Mouse (Mus musculus) left cerebral cortex, adult 18-20 months (tissue): Measurements from ENCODE around the gene Pawr. TPM values are rescaled to one million over a fixed set of nuclear protein-coding genes. Genes with fewer than 3 reads are reported as not detected.

Experiments used
- DNase-seq, 2 experiments: peaks; one replicate each; pipeline ENCODE4 v3.0.0; 2021 to 2022; ENCODE audit warnings: low spot score in 2 of 2, mixed read lengths in 1 of 2
- total RNA-seq, 2 experiments: library from RNA; stranded (reverse); gene quantifications; 2 replicates each; pipeline ENCODE4 v1.2.3; 2021

The Pawr gene
- total RNA-seq, 2 experiments from 2014 or later: 3.7 to 3.8 TPM

- no peak for DNase-seq
Measured at GRCm38 (mm10) chr10:108354726-108355391, 22.9 kb downstream of the Pawr start.

DNA sequence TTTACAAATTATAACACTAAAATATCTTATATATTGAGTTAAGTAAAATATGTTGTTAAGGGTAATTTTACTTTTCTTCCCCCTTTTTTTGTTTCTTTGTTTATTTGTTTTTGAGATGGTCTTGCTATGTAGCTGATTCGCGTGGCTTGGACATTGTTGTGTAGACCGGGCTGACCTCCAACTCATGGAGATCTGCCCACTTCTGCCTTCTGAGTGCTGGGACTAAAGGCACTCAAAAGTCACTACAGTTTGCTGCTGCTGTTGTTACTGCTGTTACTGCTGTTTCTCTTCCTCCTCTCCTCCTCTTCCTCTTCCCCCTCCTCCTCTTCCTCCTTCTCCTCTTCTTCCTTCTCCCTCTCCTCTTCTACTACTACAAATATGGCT is 23.5 kb downstream of the Pawr start:
- DNase-seq: no peak

DNA sequence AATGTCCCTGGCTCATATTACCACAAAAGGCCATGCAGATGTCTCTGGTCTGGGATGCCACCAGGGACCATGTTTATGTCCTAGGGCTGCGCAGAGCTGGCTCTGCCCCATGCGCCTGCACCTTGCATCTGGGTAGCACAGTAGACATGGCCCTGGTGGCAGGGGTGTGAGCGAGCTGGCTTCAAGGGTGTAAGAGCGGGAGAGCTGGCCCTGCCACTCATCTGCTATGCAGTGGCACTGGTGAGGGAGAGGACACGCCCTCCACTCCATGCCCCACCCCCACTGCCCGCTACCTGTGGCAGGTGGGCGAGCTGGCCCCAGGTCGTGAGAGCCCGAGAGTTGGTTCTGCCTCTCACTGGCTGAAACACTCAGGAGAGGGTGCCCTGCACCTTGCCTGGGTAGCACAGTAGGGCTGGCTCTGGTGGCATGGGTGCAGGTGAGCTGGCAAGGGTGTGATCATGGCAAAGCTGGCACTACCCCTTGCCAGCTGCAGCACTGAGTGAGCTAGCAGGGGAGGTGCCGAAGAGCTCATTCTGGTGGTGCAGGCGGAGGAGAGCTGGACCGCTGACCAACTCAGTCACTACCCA is 24.8 kb downstream of the Pawr start:
- DNase-seq: no peak

DNA sequence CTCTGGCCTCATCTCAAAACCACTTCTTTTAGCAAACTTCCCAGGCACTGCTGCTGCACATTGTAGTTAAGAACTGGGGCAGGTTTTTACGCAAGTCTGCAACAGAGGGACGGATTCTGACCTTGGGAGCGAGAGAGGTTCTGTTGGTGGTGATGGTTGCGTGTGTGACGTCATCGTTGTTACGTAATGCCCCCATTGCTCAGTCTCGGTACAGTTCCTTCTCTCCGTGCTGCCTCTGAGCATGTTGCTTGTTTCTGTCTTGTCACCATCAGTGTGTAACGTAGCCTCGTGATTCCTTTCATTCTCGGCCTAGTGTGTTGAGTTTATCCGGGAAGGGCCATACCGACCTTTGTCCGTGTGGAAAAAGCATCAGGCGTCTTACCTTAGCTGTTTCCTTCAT is 28.1 kb downstream of the Pawr start:
- no peak for DNase-seq

GRCm38 (mm10) chr10:108360801-108361200 is 28.9 kb downstream of the Pawr start:
- no peak for DNase-seq

GRCm38 (mm10) chr10:108361419-108362155 is 29.7 kb downstream of the Pawr start:
- no peak for DNase-seq

DNA sequence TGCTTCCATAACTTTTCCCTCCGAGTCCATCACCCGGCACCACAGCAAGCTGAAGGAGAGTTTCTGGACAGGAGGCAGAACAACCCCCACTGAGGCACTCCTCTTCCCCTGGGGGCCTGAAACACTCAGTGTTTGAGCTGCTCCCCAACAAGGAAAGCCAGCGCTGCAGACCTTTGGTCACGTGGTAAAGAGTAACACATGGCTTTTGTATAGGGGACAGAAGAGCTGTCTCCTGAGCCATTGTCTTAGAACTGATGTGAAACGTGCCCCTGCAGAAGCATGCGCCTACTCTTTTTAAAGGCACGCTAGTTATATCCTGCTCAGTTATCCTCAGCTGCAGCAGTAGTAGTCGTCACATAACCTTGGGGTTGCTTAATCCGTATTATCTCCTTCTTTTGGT is 32.0 kb downstream of the Pawr start:
- DNase-seq: no peak

DNA sequence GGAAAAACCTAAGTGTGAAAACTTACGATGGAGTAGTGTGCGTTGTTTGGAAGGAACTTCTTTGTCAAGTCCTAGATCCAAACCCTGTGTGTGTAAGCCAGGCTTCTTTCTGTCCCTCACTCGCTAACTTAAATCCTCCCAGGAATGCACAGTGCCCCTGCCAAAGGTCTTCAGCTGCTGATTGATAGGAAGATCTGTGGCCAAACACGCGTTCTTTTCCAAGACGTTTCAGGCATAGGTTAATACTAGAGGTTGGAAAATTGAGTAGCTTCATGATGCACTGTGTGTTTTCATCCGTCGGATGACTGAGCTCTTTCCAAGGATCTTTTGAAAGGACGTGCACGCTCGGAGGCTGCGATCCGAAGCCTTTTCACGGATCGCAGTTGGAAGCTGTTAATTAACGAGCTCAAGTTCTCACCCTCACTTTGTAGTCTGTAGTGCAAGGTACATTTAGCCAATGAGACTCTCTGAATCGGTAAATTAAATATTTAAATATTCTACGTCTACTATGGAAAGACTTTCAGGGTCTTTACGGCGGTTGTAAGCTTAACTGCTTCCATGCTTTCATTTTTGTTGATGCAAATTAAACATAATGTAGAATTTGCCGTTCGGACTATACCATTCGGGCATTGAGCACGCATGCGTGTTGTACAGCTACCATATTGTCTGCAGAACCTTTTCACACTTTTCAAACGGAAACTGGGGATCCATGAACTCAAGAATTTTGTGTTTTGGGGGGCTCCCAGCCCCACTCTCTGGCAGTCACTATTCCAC is 33.2 kb downstream of the Pawr start:
- no peak for DNase-seq

DNA sequence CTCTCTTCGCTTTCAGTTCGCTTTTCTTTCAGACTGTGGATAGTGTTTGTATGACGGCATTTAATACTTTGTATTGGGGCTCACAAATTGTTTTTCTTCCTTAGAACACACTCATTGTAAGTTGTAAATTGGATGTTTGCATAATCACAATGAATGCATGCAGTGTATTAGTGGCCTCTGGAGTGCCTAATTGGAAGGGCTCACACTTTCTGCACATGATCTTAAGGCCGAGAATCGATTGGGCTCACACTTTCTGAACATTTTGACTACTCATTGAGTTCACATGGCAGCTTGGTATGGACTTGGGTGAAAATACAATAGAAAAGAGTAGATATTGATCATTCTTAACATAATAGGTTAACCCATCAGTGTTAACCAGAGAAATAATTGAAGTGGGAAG is 34.3 kb downstream of the Pawr start:
- no peak for DNase-seq

DNA sequence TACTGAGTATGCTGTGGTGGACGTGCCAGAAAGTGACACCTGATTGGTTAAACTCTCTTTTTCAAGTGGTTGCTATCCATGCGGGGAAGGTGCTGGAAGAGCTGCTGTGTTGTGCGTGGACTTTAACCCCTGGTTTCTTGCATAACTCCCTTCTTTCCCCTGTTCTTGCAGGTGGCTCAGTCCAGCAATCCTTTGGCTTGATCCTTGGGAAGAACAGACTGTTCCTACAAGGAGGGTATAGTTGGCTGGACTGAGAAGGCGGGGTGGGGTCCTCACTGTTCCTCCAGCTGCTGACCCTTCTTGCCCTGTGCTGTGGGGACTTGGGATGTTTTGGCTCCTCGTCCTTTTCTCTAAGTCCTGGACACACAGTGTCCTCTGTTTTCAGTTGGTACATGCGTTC is 36.4 kb downstream of the Pawr start:
- DNase-seq: no peak

DNA sequence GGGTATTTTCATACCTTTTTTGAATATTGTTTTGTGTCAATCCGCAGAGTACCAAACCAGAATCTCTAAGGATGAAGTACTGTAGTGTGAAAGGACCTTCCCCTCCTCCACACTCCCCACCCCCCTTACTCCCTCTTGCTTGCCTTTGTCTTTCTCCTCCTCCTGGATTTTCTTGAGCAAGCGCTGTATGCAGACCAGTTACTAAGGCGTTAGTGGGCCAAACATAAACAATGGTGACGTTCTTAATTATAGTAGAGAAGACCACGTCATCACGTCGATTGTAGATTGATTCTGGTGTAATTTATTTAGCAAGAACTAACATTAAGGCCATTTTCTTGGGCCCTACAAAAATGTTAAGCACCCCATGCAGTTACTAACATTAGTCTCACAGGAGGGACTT is 40.3 kb downstream of the Pawr start:
- DNase-seq: no peak

DNA sequence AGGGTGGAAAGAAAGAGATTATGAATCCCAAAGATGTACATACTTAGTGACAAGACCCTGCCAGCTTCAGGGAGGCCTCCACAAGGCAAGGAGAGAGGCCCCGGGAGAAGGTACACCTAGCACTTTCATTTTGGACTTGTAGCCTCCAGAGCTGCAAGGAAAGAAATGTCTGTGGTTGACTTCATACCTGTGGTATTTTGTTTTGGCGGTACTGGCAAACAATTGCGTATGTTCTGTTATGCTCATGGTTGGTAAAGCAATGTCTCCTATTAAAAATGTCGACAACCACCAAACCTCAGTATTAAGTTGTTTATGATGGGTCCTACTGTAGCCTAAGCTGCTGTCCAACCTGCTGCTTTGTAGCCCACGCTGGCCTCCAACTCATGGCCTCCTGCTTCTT is 40.9 kb downstream of the Pawr start:
- no peak for DNase-seq

DNA sequence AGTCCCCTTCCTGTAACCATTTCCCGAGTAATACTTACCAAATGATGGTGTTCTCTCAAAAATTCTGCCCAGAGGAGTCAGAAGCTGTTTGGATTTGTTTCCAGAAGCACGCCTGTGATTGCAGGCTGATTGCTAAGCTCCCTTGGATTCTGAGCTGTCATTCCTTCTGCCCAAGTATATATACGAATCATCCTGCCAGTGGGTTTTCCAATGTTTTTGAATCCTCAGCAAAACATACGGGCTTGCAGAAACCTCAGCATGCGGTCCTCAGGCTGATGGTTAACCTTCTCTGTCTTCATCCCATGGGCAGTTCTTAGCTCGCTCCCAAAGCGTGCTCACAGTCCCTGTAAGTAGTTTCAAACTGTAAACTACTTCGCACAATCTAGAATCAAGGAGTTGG is 43.9 kb downstream of the Pawr start:
- no peak for DNase-seq

- no peak for DNase-seq
Measured at GRCm38 (mm10) chr10:108376366-108376765, 44.4 kb downstream of the Pawr start.

DNA sequence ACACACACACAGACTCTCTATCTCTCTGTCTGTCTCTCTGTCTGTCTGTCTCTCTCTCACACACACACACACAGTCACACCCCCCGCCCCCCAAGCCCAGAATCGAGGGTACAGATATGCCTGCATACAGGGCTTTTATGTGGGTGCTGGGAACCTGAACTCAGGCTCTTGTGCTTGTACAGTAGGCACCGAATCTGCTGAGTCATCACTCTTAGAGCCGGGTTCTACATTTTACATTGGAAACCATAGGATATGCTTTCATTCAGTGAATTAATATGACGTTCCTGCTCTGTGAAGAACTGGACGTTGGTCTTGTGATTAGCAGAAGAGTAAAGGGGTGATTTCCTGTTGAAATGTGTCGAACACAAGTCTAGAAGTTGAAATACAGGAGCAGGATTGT is 45.4 kb downstream of the Pawr start:
- no peak for DNase-seq

GRCm38 (mm10) chr10:108378062-108378461 is 46.1 kb downstream of the Pawr start:
- no peak for DNase-seq

DNA sequence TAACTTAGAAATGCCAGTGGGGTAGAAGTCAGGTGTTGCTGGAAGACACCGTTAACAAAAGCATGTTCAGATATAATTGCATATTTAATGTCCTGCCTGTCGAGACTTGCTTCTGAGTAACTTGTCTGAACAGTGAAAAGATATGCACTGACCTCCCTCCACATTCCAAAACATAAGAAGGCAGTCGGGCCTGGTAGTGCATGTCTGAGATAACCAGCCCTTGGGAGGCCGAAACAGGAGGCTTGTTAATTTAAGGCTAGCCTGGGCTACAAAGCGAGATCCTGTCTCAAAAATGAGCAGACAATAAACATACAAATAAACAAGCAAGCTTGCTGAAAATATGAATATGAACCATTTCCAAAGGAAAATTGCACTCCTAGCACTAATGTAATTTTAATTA is 46.6 kb downstream of the Pawr start:
- no peak for DNase-seq

GRCm38 (mm10) chr10:108380715-108381114 is 48.8 kb downstream of the Pawr start:
- DNase-seq: no peak

- no peak for DNase-seq
Measured at GRCm38 (mm10) chr10:108384153-108384769, 52.3 kb downstream of the Pawr start.

DNA sequence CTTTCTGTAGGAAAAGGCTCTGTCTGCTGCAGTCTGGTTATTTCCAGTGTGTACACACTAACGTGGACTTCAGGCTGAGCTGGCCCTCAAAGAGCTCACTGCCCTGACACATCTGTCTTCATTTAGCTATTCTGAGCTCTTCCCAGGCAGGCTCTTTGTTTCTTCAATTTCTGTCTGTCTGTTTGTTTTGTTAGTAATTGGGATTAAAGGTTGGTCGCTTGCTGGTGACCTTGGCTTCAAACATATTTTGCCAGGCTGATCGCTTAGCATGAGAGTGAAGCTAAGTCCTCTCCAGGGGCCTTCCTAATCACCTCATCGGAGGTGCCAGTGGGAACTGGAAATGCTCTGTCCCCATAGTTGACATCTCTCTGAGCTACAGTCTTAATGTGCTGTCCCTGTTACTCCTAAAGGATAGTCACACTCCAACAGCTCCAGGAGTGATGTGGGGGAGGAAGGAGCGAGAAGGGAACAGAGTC is 53.6 kb downstream of the Pawr start:
- peak in 1 of 2 experiments; percentile 7 for DNase-seq

DNA sequence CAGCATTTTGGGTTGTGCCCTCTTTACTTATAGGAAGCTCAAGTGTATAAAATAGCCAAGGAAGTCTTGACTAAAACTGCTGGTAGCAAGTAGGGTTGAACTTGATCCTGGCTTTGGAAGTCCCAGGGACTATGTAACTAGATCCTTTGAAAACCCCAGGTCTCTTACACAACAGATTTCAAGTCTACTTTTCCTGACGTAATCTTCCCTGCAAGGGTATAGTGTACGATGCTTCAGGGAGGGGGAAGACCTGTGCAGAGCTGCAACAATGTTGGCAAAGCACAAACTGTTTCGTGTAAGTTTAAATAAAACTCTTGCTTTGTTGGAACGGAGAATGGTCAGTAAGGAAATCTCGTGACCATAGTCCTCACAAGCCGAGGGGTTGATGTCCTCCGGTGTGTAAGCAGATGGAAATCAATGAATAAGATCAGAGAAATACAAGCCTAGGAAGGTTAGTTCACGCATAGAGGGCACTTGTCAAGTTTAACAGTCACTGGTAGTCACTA is 56.5 kb downstream of the Pawr start:
- DNase-seq: no peak
